Mouse (Mus musculus) cerebellum, adult 11 months (tissue): Measurements from ENCODE around the gene Mroh8.
A peak's percentile ranks its signal among the peaks of the same experiment; 100 is the strongest.

Experiments used
- DNase-seq: peaks from one replicate; pipeline ENCODE4 v3.0.0; 2022

Gene Mroh8

GRCm38 (mm10) chr2:157279416-157279800, at the start of gene Mroh8:
Mroh8 (minus strand) TSS chr2:157279549.
- peak; percentile 61 for DNase-seq

- no peak for DNase-seq
Measured at GRCm38 (mm10) chr2:157328570-157328969, 49.2 kb upstream of the Mroh8 start.

GRCm38 (mm10) chr2:157328106-157328505, 48.8 kb upstream of the Mroh8 start:
- DNase-seq, result no peak

- no peak for DNase-seq
Measured at GRCm38 (mm10) chr2:157325238-157325637, 45.9 kb upstream of the Mroh8 start.

GRCm38 (mm10) chr2:157322029-157322766, 42.8 kb upstream of the Mroh8 start:
- no peak for DNase-seq

GRCm38 (mm10) chr2:157320886-157321285, 41.5 kb upstream of the Mroh8 start:
- no peak for DNase-seq

GRCm38 (mm10) chr2:157320135-157320534, 40.8 kb upstream of the Mroh8 start:
- no peak for DNase-seq

- DNase-seq, result no peak
Measured at GRCm38 (mm10) chr2:157317220-157317619, 37.9 kb upstream of the Mroh8 start.

- DNase-seq, result no peak
Measured at GRCm38 (mm10) chr2:157316358-157316933, 37.1 kb upstream of the Mroh8 start.

- DNase-seq, result no peak
Measured at GRCm38 (mm10) chr2:157315486-157315885, 36.1 kb upstream of the Mroh8 start.

- no peak for DNase-seq
Measured at GRCm38 (mm10) chr2:157314310-157314709, 35.0 kb upstream of the Mroh8 start.

GRCm38 (mm10) chr2:157313718-157314117, 34.4 kb upstream of the Mroh8 start:
- no peak for DNase-seq

- no peak for DNase-seq
Measured at GRCm38 (mm10) chr2:157310963-157311637, 31.8 kb upstream of the Mroh8 start.

GRCm38 (mm10) chr2:157309611-157310010, 30.3 kb upstream of the Mroh8 start:
- DNase-seq, result no peak

- DNase-seq, result no peak
Measured at GRCm38 (mm10) chr2:157308273-157308917, 29.0 kb upstream of the Mroh8 start.

GRCm38 (mm10) chr2:157307715-157308265, 28.4 kb upstream of the Mroh8 start:
- no peak for DNase-seq

- no peak for DNase-seq
Measured at GRCm38 (mm10) chr2:157306091-157307032, 27.0 kb upstream of the Mroh8 start.

GRCm38 (mm10) chr2:157303096-157303495, 23.7 kb upstream of the Mroh8 start:
- no peak for DNase-seq

GRCm38 (mm10) chr2:157300051-157300450, 20.7 kb upstream of the Mroh8 start:
- DNase-seq, result no peak

- DNase-seq, result no peak
Measured at GRCm38 (mm10) chr2:157296105-157296689, 16.8 kb upstream of the Mroh8 start.

GRCm38 (mm10) chr2:157292093-157292492, 12.7 kb upstream of the Mroh8 start:
- peak; percentile 44 for DNase-seq

- DNase-seq, result no peak
Measured at GRCm38 (mm10) chr2:157288996-157289395, 9.6 kb upstream of the Mroh8 start.
